Mouse (Mus musculus): ENCODE results near the gene Aff1. TPM values are rescaled to one million over a fixed set of nuclear protein-coding genes. Genes with fewer than 3 reads are reported as not detected.

The Aff1 gene
- total RNA-seq, 2 experiments from 2014 or later: 31.6 to 32.4 TPM

DNA sequence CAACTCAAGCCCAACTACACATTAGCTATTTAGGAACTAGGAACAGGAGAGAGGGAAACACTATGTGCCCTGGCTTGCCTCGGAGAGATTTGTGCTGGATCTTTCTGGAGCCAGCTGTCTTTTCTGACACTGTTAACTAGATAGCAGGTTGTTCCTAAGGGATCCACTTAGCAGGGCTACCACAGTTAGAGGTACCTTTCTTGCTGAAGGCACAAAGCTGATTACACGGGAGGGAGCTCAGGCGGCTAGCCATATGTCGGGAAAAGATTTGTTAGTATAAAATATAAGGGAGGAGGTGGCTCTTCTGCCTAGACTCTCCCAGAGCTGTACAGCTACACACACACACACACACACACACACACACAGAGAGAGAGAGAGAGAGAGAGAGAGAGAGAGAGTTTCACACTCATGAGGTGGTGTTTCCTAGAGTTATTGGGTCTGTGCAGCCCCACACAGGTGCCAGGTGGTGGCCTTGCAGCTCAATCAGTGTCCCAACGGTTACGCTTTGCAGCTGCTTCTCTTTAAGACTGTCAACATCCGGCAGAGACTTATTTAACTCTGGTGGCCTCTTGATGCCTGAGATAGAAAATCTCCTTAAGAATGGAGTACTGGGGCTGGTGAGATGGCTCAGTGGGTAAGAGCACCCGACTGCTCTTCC is 34.2 kb downstream of the Aff1 start:
- DNase-seq: no peak

DNA sequence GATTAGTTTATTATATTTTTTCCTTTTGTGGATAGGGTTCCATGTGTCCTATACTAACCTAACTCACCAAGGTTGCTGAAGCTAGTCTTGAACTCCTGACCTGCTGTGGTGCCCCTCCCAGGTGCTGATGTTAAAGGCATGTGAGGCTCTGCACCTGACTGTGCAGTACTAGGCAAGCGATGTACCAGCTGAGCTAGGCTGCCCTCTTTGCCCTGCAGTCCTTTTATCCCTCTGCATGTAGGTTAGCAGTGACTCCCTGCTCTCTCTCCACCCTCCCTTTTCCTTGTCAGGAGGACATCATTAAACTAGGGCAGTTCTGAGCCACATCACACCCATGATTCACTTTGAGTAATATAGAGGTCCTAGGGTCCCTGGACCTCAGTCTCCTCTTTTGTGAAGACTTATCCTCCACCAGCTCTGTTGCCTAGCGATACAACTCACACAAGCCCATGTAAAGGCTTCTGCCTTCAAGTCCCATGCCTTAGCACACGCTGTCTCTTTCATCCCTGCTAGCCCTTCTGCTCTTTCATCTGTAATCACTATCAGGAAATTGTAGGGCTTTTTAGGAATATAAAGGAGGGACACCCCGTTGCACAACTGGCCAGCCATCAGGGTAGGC is 35.7 kb downstream of the Aff1 start:
- no peak for DNase-seq

DNA sequence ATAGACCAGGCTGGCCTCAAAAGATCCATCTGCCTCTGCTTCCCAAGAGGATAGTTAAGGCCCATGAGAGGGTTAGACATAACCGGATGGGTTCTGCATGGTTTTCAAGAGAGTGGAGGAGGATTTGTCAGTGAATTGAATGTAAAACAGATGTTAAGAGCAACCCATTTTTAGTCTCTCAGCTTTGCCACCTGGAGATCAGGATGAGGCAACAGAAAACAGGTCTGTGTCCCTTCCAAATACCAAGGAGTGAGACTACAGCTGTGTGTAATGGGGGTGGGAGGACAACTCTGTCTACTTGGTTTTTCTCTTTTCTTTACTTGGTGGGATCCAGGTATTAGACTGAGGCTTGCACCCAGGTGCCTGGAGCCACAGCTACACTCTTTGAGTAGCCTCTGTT is 37.1 kb downstream of the Aff1 start:
- no peak for DNase-seq

DNA sequence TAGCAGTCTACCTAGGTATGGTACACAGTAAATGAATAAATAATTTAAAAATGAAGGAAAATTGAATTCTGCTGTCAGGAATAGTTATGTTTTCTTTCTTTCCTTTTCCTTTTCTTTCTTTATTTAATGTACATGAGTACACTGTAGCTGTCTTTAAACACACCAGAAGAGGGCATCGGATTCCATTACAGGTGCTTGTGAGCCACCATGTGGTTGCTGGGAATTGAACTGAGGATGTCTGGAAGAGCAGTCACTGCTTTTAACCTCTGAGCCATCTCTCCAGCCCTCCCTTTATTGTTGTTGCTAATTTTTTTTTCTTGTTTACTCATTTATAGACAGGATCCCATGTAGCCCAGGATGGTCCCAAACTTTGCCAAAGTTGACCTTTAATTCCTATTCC is 38.0 kb downstream of the Aff1 start:
- DNase-seq: no peak

DNA sequence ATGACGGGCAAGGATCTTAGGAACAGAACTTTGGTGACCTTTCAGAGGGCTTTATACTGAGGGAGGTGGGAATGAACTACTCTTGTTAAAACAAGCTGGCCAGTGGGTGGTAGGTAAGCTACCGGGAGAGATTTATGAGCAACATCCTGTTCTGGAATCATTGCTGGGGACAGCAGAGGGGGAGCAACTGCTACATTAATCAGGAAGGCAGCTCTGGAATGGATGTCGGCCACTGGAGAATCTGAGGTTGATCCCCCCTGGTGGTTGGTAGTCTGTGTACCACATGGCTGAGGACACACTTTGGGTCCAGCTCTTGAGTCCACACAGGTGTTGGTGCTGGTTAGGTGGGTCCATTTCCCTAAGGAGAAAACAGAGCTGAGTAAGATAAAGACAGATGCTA is 38.6 kb downstream of the Aff1 start:
- DNase-seq: no peak

DNA sequence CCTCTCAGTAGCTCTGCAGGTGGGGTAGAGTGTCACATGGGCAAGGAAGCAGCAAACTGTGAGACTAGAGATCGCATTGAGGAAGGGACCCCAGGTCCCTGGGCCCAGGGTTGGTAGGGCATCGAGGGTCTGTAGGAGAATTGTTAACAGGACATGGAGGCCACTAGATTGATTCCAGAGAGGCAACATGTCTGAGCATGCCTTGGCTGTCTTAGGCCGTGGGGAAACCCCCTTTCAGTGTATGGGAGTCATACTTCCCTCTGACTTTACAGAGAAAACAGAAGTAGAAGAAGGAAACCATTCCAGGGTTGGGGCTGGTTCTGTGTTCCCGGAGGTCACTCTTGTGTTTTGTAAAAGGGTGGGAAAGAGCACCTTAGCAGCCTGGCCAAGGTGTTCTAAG is 40.4 kb downstream of the Aff1 start:
- no peak for DNase-seq

DNA sequence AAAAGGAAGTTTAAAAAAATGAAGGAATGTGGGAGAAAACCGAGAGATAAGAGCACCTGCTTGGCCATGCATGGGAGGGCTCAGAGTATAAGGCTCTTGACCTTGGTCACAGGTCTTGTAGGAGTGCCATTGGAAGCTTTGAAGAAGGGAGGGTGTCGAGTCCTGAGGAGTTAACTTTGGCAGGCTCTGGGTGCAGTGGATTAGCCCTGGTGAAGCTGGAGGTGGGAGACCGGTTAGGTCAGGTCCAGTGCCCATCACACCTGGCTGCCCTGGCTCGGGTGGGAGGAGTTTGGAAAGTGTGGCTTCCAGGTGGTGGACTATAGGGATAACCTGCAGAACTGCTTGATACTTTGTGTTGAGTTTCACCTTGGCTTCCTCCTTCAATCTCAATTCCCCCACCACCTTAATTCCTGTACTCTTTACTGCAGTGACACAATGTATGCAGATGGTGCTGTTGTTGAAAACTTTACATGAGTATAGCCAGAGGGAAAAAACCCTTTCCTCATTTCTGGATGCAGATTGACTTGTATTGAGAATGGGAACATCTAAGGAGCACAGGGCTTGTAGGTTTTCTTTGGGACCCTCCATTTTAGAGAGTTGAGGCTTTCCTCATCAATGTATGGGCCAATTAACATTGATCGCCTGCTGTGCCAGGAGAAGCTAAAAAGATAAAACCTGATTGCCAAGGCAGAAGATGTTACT is 43.4 kb downstream of the Aff1 start:
- DNase-seq: no peak

DNA sequence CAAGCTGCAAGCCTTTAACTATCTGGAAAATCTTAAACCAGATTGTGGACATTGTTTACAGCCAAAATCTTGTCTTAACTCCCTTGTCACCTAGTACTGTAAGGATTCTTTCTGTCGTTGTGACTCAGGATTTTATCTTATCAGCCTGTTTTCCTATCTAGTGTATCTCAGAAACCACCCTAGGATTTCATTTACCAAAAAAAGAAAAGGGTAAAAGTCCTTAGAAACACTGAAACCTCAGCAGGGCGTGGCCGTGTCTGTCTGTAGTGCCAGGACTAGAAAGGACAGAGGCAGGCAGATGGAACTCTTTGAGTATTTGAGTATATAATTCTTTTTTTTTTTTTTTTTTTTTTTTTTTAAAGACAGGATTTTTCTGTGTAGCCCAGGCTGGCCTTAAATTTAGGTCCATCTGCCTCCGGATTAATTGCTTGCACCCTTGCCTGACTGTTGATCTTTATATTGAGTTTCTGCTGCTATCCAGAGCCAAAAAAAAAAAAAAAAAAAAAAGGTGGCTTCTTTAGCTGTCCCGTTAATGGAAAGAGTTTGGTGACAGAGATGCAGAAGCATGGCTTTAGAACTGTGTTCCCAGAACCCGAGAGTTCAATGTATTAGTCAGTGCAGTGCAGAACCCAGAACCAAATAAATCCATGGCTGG is 44.5 kb downstream of the Aff1 start:
- DNase-seq: no peak

DNA sequence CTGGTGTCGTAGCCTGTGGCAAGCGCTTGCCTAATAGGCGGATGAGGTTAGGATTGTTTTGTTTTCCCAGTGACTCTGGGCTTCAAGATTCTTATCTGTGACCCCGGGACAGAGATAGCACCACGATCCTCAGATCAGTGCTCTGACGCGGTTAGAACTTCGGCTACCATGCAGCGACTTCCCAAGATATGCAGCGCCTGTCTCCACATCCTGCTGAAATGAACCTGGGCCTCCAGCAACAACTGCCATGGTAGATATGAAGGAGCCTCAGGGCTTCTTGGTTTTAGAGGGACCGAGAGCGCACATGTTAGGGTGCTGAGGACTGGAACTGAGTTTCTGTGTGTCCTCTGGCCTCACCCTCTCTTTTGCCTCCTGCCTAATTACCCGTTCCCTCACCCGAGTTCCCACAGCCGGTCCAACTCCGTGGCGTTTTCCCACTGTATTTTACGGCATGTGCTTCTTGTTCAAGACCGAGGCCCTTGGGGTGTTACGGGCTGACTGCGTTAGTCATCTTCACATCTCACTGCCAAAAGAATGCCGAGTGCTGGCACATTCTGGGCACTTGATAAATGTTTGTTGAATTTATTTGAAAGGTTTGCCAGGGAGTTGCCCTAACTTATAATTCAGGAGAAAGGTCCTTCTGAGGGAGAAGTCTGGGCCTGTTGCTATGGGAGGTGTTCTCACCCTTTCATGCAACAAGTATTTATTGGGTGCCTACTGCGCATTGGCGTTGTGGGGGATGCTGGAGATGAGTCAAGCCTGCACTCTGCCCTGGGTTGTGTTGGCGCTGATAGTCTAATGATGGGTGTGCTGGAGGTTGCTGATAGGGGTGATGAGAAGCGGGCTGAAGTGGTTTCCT is 45.3 kb downstream of the Aff1 start:
- DNase-seq: peak; percentile 55

DNA sequence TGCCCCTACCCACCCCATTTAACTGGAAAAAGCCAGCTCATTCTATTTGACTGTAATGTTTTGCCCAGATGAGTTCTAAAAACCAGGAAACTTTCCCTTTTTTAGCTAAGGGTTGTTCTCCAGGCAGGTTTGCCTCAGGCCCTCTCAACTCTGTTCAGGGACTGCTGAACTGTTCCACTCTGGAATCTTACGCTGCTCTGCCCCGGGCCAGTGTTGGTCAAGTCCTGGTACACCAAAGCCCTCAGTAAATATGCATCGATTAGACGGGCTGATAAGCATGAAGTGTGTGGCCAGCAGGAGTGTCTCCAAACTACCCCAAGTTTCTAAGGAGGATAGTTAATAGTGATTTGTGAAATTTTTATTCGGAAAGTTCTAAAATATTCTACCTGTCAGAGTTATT is 46.3 kb downstream of the Aff1 start:
- no peak for DNase-seq

DNA sequence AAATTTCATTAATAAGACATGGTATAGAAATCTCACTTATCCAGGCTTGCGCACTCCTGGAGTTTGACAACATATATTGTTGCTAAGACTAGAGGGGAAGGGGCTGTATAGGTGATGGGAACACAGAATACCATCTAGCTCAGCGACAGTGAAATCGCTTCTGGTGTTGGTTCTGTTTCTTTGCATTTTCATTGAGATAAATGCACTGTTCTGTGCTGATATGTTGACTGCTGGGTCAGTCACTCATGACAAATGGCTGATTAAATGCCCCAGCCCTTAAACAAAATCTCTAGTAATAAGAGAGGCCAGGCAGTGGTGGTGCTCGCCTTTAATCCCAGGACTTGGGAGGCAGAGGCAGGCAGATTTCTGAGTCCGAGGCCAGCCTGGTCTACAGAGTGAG is 47.0 kb downstream of the Aff1 start:
- DNase-seq: no peak

DNA sequence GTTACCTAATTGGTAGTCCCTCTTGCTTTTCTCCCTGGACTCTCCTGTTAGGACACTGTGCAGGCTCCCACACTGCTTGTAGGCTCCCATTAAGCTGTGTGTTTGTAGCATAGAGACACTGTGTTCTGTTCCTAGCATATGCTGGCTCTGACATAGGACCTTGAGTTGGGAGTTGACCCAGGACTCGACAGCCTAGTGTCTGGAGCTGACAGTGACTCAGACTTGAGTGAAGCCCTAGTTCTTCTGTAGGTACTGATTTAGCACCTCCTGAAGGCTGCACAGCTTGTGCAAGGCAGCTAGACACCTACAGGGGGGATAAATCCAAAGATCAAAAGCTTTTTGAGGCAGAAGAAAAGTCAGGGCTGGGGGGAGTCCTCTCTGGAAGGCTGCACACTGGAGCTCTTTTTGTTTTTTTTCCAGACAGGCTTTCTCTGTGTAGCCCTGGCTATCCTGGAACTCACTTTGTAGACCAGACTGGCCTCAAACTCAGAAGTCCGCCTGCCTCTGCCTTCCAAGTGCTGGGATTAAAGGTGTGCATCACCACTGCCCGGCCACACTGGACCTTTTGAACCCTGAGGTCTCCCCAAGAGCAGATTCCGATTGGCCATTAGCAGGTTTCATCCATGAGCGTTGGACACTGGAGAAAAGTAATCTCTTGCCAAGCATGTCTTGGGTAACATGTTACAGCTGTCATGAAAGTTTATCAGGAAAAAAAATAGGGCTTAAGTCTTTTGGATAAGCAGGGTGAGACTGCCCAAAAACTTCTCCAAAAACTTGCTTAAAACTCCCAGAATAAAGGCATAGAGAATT is 48.1 kb downstream of the Aff1 start:
- peak; percentile 21 for DNase-seq

DNA sequence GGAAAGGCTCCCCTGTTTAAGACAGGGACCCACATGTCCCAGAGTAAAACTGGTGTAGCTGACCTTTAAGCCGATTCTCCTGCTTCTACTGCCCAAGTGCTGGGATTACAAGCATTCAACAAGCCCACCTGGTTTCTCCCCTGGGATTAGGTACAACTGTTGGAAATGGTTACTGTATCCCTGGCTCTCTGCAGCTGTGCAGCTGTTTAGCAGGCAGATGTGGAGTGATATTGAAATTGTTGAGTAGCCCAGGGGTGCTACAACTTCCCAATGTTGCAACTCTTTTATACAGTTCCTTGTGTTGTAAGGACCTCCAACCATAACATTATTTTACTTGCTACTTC is 48.7 kb downstream of the Aff1 start:
- no peak for DNase-seq

DNA sequence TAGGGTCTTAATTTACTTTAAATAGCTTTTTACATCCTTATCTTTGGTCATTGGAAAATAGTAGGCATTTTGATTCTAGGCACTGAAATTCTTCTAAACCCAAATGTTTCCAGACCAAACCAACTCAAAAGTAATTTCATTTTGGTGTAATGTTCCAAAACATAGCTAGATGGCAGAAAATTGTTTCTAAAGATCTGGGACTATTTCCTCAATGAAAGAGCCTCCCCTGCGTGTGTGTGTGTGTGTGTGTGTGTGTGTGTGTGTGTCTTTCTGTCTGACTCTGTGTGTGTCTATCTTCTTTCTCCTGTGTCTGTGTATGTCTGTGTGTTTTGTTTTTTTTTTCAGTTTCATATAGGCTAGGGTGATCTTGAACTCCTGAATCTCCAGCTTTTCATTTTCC is 49.3 kb downstream of the Aff1 start:
- DNase-seq: no peak

DNA sequence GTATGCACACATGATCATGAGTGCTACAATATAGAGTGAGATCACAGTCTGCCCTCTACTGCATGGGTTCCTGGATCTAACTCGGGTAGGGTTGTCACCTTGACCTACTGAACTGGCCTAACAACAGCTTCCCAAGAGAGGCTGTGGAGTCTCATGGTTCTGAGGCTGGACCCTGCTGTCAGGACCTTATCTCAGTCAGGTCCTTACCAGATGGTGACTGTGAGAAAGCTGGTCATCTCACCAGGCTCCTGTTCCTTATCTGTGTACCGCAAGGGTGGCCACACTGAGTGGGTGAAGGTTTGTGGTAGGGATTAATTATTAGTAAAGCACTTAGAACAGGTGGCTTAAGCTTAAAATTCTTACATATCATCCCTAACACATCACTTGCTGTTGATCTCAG is 49.8 kb downstream of the Aff1 start:
- no peak for DNase-seq

DNA sequence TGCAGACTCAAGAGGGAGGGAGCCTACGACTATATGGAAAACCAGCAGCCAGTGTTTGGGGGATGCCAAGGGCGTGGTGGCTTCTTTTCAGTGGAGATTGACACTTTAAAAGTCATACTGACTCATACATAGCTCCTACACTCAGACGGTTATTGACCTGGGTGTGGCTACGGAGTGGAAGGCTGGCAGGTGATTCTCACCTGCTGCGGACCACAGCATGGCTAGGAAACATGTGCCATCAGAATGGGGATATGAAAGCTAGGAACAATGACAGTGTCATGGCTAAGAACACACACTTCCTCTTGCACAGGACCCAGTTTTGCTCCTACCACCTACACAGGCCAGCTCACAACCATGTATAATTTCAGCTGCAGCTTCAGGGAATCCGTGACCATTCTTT is 52.4 kb downstream of the Aff1 start:
- no peak for DNase-seq

DNA sequence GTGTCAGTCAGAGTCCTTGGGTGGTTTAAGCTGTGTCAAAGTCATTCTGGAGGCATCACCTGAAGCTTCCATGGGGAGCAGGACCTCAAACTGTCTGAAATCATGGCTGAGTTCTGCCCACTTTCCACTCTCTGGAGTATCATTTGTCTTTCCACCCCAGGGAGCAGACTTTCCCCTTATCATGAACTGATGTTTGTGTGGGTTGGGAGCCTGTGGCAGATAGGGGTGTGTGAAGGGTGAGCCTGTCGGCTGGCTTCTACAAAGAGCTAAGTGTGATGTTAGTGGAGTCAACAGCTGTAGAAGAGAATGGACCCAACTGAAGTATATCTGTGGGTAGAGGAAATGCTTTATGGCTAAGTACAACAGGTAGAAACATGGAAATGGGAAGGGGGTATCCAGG is 53.5 kb downstream of the Aff1 start:
- DNase-seq: no peak

DNA sequence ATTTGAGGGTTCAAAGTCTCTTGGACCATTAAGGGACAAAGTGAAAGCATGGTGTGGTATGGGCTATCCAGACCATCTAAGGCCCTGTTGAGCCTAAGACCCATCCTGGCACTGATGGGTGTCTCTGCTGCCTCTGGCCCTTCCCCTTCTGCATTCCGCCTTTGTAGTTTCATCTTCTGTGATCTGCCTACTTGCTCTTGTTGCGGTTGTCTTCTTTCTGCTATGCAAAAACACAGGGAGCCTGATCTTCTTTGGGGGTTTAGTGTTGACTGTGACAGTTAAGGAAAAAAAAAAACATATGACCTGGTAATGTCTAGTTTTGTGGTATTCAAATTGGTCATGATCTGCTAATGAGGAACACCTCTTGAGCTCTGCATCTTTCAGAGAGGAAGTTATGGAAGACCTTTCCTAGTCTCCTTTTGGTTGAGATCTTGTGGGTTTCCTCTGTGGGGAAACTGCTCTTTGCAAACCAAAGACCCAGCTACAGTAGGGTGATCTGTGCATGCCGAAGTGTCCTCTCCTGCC is 54.4 kb downstream of the Aff1 start:
- DNase-seq: no peak

DNA sequence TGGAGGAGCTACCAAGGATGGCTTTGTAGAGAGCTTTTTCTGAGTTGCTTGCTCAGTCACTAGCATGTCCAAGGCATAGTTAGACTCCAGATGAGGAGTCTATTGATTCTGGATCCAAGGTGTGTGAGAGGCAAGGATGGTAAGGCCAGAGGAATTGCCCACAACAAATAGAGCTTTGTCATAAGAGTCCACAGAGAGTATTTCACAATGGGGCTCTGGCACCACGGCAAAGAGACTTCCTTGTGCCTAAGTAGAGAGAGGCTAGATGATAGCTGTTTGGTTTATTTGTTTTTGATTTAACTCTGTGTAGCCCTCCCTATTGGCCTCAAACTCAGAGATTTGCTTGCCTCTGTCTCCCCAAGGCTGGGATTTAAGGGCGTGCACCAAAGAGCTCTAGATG is 54.9 kb downstream of the Aff1 start:
- DNase-seq: no peak

DNA sequence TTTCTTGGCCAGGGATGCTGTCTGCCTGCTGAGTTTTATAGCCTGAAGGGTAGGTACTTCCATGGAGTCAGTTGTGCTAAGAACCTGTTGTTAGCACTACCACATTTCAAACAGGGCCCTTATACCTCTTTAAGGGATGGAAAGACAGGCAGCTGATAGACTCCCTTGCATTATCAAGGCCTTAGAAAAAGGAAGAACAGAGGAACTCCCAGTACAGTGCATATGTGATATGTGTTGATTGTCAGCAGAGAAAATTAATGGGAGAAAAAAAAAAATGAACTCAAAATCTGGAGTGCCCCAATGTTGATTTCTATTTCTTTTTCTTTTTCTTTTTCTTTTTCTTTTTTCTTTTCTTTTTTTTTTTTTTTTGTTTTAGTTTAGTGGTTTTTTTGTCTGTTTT is 56.2 kb downstream of the Aff1 start:
- no peak for DNase-seq

All from adrenal gland, postnatal 10 days (tissue).